Mouse (Mus musculus): ENCODE data around the gene Rasgef1b.

Rasgef1b gene

GRCm38 (mm10) chr5:99701811-99702210, 27.1 kb downstream of the Rasgef1b start:
- no peak for DNase-seq

GRCm38 (mm10) chr5:99694712-99695360, 34.0 kb downstream of the Rasgef1b start:
- DNase-seq, result no peak

- DNase-seq, result no peak
Observed at GRCm38 (mm10) chr5:99689909-99690308, 39.0 kb downstream of the Rasgef1b start.

GRCm38 (mm10) chr5:99687894-99688293, 41.0 kb downstream of the Rasgef1b start:
- DNase-seq, result no peak

GRCm38 (mm10) chr5:99684023-99684422, 44.8 kb downstream of the Rasgef1b start:
- no peak for DNase-seq

DNA sequence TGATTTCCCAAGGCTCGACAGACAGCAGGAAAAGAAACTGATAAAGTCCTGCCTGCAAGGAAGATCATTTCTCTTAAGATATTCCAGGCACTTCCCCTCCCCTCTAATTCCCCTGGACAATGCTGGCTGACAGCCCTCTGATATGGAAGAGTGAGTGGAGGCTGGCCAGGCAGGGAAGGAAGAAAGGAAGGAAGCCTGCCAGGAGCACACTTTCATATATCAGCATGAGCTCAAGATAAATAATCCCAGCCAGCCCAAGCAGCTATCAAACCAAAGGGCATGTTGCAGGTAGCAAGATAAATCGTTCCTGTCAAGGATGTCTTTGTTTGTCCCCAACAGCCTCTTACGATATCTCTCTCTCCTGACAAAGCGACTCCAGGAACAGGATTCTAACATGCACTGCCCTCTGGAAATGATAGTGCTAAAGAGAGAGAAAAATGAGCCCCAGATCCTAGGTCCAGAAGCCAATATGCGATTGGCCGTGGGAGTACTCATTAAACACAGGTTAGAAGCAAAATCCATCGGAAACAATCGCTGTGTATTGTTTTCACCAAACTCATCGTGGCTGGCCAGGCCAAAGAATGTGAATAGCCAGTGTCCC, 58.8 kb downstream of the Rasgef1b start:
- no peak for DNase-seq

GRCm38 (mm10) chr5:99656024-99656423, 72.8 kb downstream of the Rasgef1b start:
- DNase-seq, result peak; percentile 20

GRCm38 (mm10) chr5:99652931-99653330, 75.9 kb downstream of the Rasgef1b start:
- no peak for DNase-seq

DNA sequence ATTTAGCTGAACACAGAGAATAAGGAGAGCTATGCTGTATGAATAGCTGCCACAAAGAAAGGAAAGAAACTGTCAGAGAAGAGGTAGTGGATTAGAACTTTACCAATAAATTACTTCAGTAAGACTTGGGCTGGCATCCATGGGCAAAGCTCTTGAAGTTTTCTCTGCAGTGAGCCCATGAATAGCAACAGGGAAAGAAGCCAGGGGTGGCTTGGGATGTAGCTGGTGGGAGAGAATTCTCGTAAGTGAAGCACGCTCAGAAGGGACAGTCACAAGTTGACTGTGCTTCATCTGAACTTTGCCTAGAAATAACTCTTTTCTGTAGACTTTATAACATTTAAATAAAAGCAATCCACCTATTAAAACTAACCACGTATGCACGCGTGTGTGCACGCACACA, 87.5 kb downstream of the Rasgef1b start:
- DNase-seq, result no peak

- DNase-seq, result no peak
Observed at GRCm38 (mm10) chr5:99636575-99636974, 92.3 kb downstream of the Rasgef1b start.

DNA sequence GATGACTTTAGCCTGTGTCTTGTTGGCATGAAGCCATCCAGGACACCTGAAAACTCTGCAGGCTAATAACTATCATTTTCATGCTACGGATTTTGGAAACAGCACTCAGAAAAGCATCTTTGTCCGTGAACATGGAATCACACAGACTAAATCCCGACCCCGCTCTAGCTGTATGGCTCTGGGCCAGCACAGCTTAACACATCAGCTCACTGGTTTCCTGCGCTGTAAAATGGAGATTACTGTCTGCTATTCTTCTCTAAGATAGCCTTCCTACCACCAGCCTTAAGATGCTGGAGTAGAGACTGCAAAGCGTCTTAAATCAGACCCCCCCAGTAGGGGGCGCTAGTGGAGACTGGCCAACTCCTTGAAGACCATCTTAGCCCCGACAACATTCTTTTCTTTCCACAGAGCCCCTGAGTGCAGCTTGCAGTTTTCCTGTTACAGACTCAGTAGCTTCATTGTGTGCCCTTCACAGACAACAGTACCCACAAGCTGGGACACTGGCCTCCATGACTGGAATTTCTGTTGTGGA, 94.8 kb downstream of the Rasgef1b start:
- DNase-seq, result peak; percentile 63

DNA sequence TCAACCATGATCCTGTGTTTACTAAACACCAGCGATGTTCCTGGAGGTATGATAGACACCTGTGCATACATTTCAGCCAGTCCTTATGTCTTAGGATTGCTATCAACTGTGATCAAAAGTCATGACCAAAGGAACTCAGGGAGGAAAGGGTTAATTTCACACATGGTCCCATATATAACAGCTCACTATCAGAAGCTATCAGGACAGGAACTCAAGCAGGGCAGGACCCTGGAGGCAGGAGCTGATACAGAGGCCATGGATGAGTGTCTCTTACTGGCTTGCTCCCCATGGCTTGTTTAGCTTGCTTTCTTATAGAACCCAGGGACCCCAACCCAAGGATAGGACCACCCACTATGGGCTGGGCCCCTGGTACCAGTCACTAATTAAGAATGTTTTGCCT, 95.3 kb downstream of the Rasgef1b start:
- DNase-seq, result no peak

DNA sequence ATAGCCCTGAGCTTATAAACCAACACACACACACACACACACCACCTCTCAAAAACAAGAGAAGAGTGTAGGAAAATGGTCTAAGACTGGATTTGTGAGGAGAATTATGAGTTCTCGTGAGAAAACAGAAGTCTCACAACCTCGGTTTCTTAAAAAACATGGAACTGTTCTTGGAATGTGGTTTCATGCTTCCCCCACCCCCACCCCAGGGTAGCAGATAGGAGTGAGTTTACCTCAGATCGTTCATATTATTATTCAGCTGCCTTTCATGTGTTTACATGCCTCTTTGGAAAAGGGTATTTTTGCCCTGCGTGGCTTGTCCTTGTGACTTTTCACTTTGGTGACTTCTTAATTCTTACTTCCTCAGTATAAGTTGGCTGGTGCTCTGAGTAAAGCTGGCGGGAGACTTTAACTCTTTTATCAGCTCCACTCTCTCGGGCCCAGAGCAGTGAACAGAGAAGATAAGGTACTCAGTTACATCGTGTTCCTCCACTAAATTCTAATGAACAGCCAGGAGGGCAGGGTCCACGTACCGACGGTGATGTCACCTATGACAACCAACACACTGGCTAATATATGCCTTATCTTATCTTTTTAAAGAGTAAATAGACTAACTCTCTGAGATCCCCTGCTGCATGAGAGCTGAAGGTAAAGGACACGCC, 96.1 kb downstream of the Rasgef1b start:
- DNase-seq, result no peak

DNA sequence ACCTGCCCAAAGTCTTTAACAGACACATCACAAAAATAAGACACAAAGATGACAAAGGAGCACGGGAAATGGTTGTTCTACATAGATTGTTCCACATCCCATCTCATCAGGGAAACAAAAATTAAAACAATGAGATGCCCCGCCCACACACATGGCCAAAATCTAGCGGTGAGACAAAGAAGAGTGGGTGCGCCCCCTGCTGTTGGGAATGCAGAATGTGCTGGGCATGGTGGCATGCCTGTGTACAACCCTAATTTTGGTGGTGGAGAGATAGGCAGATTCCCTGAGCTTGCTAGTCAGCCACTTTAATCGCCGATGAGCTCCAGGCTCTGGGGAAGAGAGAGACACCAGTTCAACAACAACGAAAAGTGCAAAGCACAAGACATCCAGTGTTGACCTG, 98.8 kb downstream of the Rasgef1b start:
- peak; percentile 70 for DNase-seq

GRCm38 (mm10) chr5:99625603-99626002, 103.3 kb downstream of the Rasgef1b start:
- DNase-seq, result no peak

DNA sequence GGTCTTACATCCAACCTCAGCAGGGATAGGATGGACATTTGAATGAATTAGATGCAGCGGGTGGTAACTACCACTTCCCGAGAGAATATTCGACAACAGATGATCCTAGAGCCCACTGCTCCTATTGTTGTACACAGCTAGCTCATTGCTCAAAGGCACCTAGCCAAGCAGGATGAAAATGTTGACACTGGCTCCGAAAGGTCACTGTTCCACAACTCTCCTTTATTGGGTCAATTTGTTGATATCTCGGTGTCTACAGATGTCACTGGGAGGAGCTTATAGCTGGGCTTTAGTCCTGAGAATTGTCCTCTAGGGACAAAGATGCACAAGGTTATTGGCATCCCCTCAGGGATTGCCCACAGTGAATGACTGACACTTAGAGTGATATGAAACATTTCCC, 108.1 kb downstream of the Rasgef1b start:
- DNase-seq, result no peak

GRCm38 (mm10) chr5:99617271-99617800, 111.5 kb downstream of the Rasgef1b start:
- DNase-seq, result no peak

DNA sequence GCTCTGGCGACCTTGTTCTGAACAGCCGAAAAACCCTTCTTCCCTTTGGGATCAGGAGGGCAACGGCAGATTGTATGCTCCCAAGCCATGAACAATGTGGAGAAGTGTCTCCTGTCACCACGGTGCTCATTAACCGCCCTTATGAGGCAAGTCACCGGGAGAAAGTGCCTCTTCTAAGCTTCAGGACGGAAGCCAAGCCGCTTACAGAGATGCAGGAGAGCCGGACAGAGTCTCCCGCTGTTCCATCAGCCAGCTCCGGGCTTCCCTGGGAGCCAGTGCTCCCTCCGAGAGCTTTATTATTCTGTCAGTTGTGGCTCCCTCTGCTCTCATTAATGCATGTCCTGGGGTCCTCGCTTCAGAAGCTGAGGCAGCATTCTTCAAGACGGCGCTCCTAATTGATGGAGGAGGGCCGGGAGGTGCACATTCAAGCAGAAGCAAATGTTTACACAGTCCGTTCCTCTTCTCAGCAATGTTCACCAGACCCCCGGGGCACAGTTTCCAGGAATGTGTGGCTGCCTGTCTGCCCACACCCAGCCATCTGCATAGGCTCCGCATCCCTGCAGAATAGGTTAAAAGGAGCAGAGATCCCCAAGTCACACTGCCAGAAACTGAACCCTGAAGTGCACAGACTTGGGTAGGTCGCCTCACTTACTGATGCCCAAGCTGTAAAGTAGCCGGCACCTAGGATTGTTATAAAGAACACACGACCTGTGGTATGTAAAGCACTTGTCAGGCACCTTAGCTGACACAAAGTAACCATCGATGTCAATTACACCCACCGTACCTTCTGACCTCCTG, 115.3 kb downstream of the Rasgef1b start:
- DNase-seq, result no peak

DNA sequence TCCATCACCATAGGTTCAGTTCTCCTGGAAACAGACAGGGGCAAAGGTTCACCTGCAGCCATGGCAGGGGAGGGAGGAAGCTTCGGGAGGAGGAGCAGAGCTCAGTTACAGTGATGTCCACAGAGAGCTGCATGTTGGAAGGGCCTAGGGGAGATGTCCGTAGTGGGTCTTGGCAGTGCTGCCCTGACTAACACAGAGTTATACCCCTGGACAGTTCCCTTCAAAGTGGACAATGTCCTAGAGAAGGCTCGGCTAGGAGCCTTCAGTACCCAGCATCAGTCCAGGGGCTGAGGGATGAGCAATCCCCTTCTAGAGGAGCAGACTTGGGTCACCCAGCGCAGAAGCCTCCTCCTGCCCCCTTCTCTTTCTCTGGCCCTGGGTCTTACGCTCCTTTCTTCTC, 121.3 kb downstream of the Rasgef1b start:
- no peak for DNase-seq

DNA sequence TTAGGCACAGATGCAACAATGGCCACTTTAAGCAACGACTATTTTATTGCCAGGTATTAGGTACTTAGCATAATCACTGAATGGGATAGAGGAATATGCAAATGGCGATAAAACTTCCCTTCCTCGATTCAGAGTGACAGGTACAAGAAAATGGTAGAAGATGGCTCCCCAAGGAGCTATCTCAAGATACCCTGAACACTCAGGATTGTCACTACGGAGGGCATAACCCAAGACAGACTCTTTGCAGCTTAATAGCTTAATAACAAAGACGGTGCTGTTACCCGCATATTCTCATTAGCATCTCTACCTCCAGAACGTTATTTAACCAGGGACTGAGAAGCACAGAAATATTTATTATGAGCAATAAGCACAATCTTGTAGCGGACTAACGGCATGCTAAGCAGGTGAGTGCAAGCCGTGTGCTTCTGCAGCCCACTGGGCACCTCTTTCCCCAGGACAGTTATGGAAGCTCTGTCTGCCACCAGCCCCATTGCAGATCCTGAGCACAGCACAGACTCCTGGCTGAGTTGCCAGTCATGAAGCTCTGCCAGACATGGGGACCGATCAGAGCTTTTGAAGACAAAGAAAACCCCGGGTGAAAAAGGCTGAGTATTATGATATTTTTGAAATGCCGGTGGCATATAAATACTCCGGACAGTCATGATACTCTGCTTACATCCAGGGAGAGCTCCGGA, 122.6 kb downstream of the Rasgef1b start:
- DNase-seq, result no peak

- no peak for DNase-seq
Observed at GRCm38 (mm10) chr5:99602244-99603023, 126.4 kb downstream of the Rasgef1b start.

DNA sequence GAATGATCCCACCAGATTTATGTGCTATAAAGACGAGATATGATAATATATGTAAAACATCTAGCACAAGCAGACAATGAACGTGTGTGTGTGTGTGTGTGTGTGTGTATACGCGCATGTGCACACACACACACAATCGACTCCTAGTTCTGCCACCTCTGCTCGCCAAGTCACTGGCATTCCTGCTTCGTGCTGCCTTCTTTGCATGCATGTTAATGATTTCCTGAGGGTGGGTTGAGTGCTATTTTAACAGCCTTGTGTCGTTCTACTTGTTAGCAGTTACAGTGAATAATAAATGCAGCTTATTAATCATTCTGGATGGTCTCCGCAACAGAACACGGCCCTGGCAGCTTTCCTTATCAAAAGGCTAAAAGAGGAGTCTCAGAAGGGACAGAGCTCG, 129.5 kb downstream of the Rasgef1b start:
- no peak for DNase-seq
